In genomic region chr2:173803827-173804226, GRCm38 (mm10) we compare ENCODE assay signal across 16 mouse cellular contexts.
"Had no signal": no experiment of that assay in that cellular context is flagged by ENCODE, and none has a peak within 500 bp of the region (broad histone marks: within the 10 kb centered on the region; RNA-seq: fewer than 3 reads in every experiment).

No protein-coding gene starts in this region.

- H3K9ac ChIP-seq: neural tube, embryonic 13.5 days; neural tube, embryonic 15.5 days; stomach, embryonic 15.5 days had no signal

- H3K36me3 ChIP-seq: neural tube, embryonic 13.5 days; neural tube, embryonic 15.5 days; stomach, embryonic 15.5 days had no signal

- H3K4me2 ChIP-seq: neural tube, embryonic 13.5 days; neural tube, embryonic 15.5 days; stomach, embryonic 15.5 days had no signal

- H3K9me3 ChIP-seq: neural tube, embryonic 13.5 days; neural tube, embryonic 15.5 days; stomach, embryonic 15.5 days had no signal

- H3K27ac ChIP-seq: neural tube, embryonic 13.5 days; neural tube, embryonic 15.5 days; stomach, embryonic 15.5 days; stomach, postnatal 0 days had no signal

- H3K4me1 ChIP-seq: stomach, embryonic 15.5 days had no signal

- DNase-seq: retina, postnatal 1 day; right cerebral cortex, adult 18-20 months; right cerebral cortex, postnatal 14 days; right cerebral cortex, postnatal 25 days; right cerebral cortex, postnatal 4 days; spleen, adult 18-20 months; thymus, adult 18-20 months; thymus, adult 2 months; thymus, postnatal 14 days; thymus, postnatal 25 days; thymus, postnatal 36 days; thymus, postnatal 4 days had no signal

- H3K27me3 ChIP-seq: neural tube, embryonic 13.5 days; neural tube, embryonic 15.5 days; stomach, embryonic 15.5 days had no signal

- H3K4me3 ChIP-seq: neural tube, embryonic 13.5 days; neural tube, embryonic 15.5 days; stomach, embryonic 15.5 days had no signal
